Mouse (Mus musculus): Measurements from ENCODE around the gene Thada.
"Not testable (repeated sequence)": the region's sequence is repeated elsewhere in the genome, so short reads cannot be mapped to it uniquely, and the experiment has no call there.

Thada gene

DNA sequence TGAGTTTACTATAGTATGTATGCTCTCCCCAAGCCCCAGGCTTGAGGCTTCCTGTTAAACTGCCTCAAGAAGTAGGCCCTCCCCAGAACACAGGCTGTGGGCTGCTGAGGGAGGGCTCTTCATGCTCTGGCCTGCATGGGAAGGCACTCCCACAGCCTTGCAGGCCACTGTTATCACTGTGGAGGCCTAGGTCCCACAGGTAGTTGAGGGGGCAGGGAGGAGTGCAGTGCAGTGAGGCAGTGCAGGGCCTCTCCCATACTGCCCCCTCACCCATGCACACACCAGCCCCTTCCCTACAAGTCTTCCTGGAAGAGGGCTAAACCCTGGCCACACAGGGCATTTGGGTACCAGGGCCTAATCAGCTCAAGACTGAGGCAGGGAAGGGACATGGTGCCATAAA, 205.0 kb downstream of the Thada start:
- DNase-seq (ENCODE audit: low spot score): no peak

DNA sequence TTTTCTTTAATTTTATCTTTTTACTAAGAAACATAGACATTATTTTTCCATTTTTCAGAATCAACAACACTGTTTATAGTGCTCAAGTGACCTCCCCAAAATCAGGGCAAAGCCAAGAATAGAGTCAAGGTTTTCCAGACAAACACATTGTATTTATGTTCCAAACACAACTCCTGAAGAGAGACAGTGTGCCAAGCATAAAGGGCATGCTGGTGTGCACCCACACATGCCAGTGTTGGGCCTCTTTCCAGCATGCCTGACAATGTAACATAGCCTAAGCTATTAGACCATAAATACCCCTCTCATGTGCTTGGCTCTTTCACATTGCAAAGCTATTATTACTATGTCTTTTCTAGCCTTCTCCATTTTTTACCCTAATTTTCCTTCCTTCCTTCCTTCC, 205.8 kb downstream of the Thada start:
- no peak for DNase-seq (ENCODE audit: low spot score)

DNA sequence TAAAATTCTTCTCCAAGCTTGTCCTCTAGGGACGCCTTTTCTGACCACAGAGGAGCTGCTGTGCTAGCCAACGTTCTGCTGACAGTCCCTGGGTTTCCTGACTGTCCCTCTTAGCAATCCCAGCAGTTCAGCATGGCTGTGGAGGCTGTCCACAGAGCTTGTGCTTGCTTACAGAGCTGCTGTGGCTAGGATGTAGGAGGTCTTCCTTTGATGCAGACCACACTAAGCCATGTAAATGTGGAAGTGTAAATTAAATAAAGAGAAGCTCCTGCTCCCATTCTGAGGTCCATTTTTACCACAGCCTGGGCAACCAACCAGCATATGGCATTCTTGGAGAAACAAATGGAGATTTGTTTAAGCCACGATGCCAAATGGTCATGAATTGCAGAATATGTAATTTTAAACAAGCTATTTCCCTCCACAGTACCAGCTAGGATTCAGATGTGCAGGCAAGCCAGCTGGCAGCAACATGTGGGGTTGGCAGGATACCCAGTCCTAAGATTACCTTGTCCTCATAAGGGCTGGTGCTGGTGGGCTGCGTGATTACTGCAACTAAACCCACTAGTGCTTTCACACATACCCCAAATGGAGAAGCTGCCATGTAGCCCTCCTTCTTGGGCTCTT, 207.3 kb downstream of the Thada start:
- DNase-seq (ENCODE audit: low spot score): no peak

- DNase-seq (ENCODE audit: low spot score): no peak
Measured at GRCm38 (mm10) chr17:84257927-84258532, 208.0 kb downstream of the Thada start.

DNA sequence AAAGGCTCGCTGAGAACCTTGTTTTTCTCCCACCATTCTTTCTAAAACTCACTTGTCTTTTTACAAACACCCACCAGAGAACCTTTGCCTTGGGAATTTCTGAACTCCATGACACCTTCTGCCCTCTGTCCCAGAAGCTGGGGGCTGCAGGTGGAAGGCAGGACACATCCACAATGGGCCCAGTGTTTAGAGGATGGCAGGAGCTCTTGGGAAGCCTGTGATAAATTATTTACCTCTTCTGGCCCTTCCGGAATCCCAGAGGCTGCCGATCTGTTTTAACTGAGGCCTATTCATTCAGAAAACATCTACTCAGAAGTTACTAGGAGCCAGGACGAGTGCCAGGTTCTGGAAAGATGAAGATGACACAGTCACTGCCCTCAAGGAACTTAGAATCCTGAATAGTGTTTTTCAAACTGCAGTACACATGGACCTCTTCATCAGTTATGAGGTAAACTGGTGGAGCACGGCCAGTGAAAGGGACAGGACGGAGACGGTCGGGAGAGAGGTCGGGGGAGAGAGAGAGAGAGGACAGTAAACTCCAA, 209.7 kb downstream of the Thada start:
- DNase-seq (ENCODE audit: low spot score): no peak

- DNase-seq (ENCODE audit: low spot score): no peak
Measured at GRCm38 (mm10) chr17:84255841-84256240, 210.2 kb downstream of the Thada start.

GRCm38 (mm10) chr17:84251426-84251825, 214.6 kb downstream of the Thada start:
- no peak for DNase-seq (ENCODE audit: low spot score)

DNA sequence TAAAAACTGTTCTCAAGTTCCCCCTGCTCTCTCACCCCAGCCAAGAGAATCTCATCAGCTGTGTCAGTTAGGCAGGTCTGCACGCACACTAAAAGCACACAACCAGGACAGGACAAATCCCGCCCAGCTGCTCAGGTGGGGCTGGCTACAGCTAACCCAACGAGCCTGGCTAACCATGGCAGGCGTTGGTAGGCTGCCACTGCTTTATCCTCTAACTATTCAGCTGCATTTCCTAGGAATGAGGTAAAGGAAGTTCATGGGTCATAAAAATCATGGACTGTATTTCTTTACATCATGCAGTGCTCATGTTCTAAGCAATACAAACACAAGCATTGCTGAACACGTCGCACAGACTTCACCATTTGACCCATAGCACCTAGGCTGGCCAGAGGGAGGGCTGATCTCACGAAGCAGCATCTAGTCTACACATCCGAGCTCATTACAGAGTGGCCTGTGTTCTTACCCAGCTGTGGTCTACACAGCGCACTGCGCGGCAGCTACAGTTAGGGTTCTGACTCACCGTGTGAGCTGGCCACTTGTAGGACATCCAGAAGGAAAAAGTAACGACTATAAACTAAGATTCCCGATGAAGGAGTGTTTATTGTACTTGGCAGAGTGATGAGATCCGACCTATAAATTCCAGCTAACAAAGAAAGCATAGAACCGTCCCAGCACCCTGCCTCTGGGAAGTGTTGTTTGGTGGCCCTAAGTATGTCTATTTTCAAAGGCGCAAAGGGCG, 221.7 kb downstream of the Thada start:
- DNase-seq (ENCODE audit: low spot score): no peak

- no peak for DNase-seq (ENCODE audit: low spot score)
Measured at GRCm38 (mm10) chr17:84243759-84244158, 222.2 kb downstream of the Thada start.

DNA sequence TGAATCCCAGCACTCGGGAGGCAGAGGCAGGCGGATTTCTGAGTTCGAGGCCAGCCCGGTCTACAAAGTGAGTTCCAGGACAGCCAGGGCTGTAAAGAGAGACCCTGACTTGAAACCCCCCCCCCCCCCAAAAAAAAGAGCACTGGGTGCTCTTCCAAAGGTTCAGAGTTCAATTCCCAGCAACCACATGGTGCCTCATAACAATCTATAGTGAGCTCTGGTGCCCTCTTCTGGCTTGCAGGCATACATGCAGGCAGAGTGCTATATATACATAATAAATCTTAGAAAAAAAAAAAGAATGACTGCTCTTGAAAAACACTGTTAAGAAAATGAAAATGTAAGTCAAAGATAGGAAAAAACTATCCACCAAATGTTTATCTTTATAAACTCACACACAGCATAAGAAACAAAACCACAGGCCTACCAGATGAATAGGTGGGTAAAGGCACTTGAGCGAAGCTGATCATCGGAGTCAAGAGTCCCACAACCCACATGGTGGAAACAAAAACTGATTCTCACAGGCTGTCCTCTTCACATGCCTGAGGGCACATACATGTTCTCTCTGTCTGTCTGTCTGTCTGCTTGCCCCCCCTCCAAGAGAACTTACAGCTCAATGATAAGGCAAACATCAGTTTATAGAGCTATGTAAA, 224.6 kb downstream of the Thada start:
- DNase-seq (ENCODE audit: low spot score): no peak

- DNase-seq (ENCODE audit: low spot score): no peak
Measured at GRCm38 (mm10) chr17:84239679-84240292, 226.2 kb downstream of the Thada start.

DNA sequence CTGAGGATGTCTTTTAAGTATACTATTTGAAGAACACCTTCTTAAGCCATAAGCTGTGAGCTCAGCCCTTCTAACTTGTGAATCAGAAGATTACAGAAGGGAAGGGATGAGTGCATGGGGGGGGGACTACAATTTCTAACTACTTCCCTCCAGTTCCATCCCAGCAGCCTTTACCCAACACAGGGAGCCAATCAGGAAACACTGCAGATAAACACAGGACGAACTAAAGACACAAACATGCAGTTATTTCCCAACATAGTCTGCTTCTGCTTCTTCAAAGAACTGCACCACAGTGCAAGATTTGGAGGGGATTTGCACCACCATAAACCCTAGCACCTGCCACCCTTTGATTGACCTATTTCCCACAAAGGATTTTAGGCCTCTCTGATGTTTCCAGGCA, 227.8 kb downstream of the Thada start:
- no peak for DNase-seq (ENCODE audit: low spot score)

GRCm38 (mm10) chr17:84236781-84237557, 229.0 kb downstream of the Thada start:
- DNase-seq (ENCODE audit: low spot score): peak; percentile 31

- DNase-seq (ENCODE audit: low spot score): no peak
Measured at GRCm38 (mm10) chr17:84235399-84235928, 230.5 kb downstream of the Thada start.

DNA sequence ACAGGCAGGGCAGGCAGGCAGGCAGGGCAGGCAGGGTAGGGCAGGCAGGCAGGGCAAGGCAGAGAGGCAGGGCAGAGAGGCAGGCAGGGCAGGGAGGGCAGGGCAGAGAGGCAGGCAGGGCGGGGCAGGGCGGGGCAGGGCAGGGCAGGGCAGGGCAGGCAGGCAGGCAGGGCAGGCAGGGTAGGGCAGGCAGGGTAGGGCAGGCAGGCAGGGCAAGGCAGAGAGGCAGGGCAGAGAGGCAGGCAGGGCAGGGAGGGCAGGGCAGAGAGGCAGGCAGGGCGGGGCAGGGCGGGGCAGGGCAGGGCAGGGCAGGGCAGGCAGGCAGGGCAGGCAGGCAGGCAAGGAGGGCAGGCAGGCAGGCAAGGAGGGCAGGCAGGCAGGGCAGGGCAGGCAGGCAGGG, 231.2 kb downstream of the Thada start:
- not testable (repeated sequence) for DNase-seq (ENCODE audit: low spot score)

DNA sequence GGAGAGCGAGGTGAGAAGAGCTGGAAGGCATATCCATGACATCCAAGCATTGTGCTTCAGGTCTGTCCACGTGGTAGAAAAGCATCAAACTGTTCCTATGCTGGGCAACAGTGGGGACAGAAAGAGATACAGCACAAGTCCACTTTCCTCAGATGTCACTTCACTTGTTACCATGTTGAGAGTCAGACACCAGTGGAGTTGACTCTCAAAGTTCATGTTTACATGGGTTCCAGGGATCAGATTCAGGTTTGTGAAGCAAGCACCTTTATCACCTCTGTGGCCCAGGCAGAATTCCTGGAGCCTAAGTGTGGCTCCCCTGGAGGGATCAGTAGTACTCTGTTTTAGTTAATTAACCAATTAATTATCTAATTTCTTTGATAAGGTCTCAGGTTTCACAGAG, 232.2 kb downstream of the Thada start:
- DNase-seq (ENCODE audit: low spot score): no peak

GRCm38 (mm10) chr17:84231361-84231760, 234.6 kb downstream of the Thada start:
- no peak for DNase-seq (ENCODE audit: low spot score)

- DNase-seq (ENCODE audit: low spot score): no peak
Measured at GRCm38 (mm10) chr17:84228223-84228622, 237.8 kb downstream of the Thada start.

- DNase-seq (ENCODE audit: low spot score): no peak
Measured at GRCm38 (mm10) chr17:84226681-84227080, 239.3 kb downstream of the Thada start.

- no peak for DNase-seq (ENCODE audit: low spot score)
Measured at GRCm38 (mm10) chr17:84226231-84226630, 239.8 kb downstream of the Thada start.
